ENCODE assay signal across 9 mouse cellular contexts in the genomic region with DNA sequence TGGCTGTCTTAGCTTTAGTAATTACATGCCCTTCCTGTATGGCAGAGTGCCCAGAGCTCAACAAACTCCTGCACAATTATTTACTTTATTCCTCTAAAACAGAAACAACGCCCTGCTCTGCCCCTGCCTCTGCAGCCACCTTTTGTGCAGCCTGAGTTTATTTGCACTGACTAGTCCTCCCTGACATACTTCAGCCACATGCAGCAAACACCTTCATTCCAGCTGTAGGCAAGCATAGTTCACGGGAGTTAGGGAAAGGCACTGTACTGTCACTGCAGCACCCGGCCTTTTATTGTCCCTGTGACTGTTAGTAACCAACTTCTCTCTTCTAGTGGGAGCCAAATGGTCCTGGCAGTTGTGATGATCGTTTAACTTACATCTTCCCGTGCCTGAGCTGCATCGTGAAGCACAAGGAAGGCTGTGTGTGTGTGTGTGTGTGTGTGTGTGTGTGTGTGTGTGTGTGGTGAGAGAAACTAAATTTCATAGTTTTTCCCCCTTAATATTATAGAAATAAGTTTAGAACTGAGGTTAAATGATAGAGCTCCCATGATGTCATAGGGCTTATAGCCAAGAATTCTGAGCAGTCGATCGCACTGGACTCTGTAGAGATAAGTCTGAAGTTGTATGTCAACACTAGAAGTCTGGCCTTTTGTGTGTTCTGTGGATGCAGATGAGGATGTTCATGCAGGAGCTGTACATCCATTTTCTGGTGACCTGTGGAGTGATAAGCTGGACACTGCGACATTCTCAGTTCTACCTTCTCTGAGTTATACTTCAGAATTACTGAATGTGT. TPM values are rescaled to one million over a fixed set of nuclear protein-coding genes. Genes with fewer than 3 reads are reported as not detected.
DNase-seq lines count a peak whose midpoint lies in the region; ATAC-seq and TF ChIP-seq lines count a peak whose summit lies in the region.
"Had no signal": no experiment of that assay in that cellular context is flagged by ENCODE, and none has a peak within 500 bp of the region (broad histone marks: within the 10 kb centered on the region; RNA-seq: fewer than 3 reads in every experiment).

No protein-coding gene starts in this region.

- H3K36me3 ChIP-seq in lung, embryonic 14.5 days (ENCODE audit: insufficient read depth) = 0 out of 2 replicates have a peak, but pooled peaks cover 8% of the 10 kb centered on the region

- no peak for DNase-seq in gastrocnemius, adult 2 months
- no peak for DNase-seq in gastrocnemius, postnatal 10 days
- DNase-seq in MN1 (ENCODE audit: low spot score) = peak; percentile 33
- peak; percentile 54 to 66 for DNase-seq in heart, postnatal 10 days
- peak; percentile 82 for DNase-seq in lung, embryonic 14.5 days
- DNase-seq in right cerebral cortex, adult 18-20 months = no peak
- no peak for DNase-seq in cerebellum, adult 11-12 months
- DNase-seq: adrenal gland, postnatal 14 days had no signal

- intact Hi-C loops in gastrocnemius, adult 2 months (cut with DNase I) = no loop called here
- intact Hi-C loops in heart, postnatal 10 days (cut with DNase I) = no loop called here

- ATAC-seq in lung, embryonic 14.5 days (ENCODE audit: insufficient read depth) = peak; percentile 84
- ATAC-seq in CD4-positive, CD25-positive, alpha-beta regulatory T cell, adult 4 months = no peak

- no peak for TF ChIP-seq CTCF in gastrocnemius, adult 2 months (IDR thresholded peaks at IDR 0.05)
- TF ChIP-seq CTCF in lung, embryonic 14.5 days (IDR thresholded peaks at IDR 0.05; ENCODE audit: low read depth) = no peak

- H3K4me1 ChIP-seq in lung, embryonic 14.5 days (ENCODE audit: insufficient read depth) = peaks cover 3% of the 10 kb centered on the region

- peak overlapping the region; percentile 8; the same call in 1 of the 2 replicates for H3K4me2 ChIP-seq in lung, embryonic 14.5 days

- no peaks in the 10 kb centered on the region for H3K9me3 ChIP-seq in lung, embryonic 14.5 days (ENCODE audit: low read depth, low read length)

- H3K27me3 ChIP-seq in lung, embryonic 14.5 days (ENCODE audit: insufficient read depth, low read length) = no peaks in the 10 kb centered on the region

- no peak overlapping the region for H3K4me3 ChIP-seq in gastrocnemius, adult 2 months
- no peak overlapping the region for H3K4me3 ChIP-seq in lung, embryonic 14.5 days (ENCODE audit: low read depth, low read length)

- no peak overlapping the region for H3K9ac ChIP-seq in lung, embryonic 14.5 days

- 16% methylated on average over 9 of the region's 9 CpGs for WGBS in lung, embryonic 14.5 days

- peak overlapping the region; percentile 7; the same call in 1 of the 2 replicates for H3K27ac ChIP-seq in gastrocnemius, adult 2 months
- H3K27ac ChIP-seq in lung, embryonic 14.5 days (ENCODE audit: low read depth) = peak overlapping the region; percentile 75; the same call in 1 of the 2 replicates

RNA-seq across cellular contexts. Expression of gene Pkp4, which starts 59.5 kb away (rescaled TPM):
- 10 to 100 TPM; 24.9 to 34.0 TPM for total RNA-seq in gastrocnemius, adult 2 months (2021)
- total RNA-seq in gastrocnemius, postnatal 10 days (2021) = 10 to 100 TPM; 24.6 to 25.4 TPM
- 100 to 1,000 TPM; 191 to 198 TPM for total RNA-seq in heart, postnatal 10 days (2021)
- 32.4 and 34.8 TPM in 2 replicates for polyA plus RNA-seq in lung, embryonic 14.5 days (2014; fragmentation: Nextera tagmentation; extraction: Ambion mirVana)
- polyA plus RNA-seq in CD4-positive, CD25-positive, alpha-beta regulatory T cell, adult 4 months (2017; shearing (Covaris generic)) = 10 to 100 TPM; 14.7 to 17.2 TPM

RNA-seq across cellular contexts. Expression of gene Ccdc148, which starts 59.7 kb away (rescaled TPM):
- under 1 TPM in 1 of 2 experiments, not detected in 1; 0.17 TPM for total RNA-seq in gastrocnemius, adult 2 months (2021)
- under 1 TPM; 0.23 to 0.27 TPM for total RNA-seq in gastrocnemius, postnatal 10 days (2021)
- 1 to 10 TPM; 2.3 to 2.6 TPM for total RNA-seq in heart, postnatal 10 days (2021)
- 0.95 and 1.1 TPM in 2 replicates for polyA plus RNA-seq in lung, embryonic 14.5 days (2014; fragmentation: Nextera tagmentation; extraction: Ambion mirVana)
- polyA plus RNA-seq in CD4-positive, CD25-positive, alpha-beta regulatory T cell, adult 4 months (2017; shearing (Covaris generic)) = 1 to 10 TPM; 1.0 to 1.1 TPM

Comparison
In these comparisons a context has a peak if more than half of its experiments do, and no peak if none do; other contexts are left out.
1. DNase-seq: peak in MN1 (single experiment), heart, postnatal 10 days (2 of 2) and lung, embryonic 14.5 days (single experiment); none in gastrocnemius, adult 2 months (single experiment), gastrocnemius, postnatal 10 days (single experiment), right cerebral cortex, adult 18-20 months (single experiment) and cerebellum, adult 11-12 months (single experiment).
2. RNA of gene Pkp4, which starts 59.5 kb away (total RNA-seq): 191 to 198 TPM in heart, postnatal 10 days; 24.9 to 34.0 TPM in gastrocnemius, adult 2 months and 24.6 to 25.4 TPM in gastrocnemius, postnatal 10 days; every median in the first group is over 4 times any median in the second.